Mouse (Mus musculus) heart, embryonic 11.5 days (tissue): ENCODE measurements around the gene Sft2d2. TPM values are rescaled to one million over a fixed set of nuclear protein-coding genes. Genes with fewer than 3 reads are reported as not detected.

Source experiments
- ATAC-seq: fragments of 200-750 bp; cut with Nextera tagmentation; replicated peaks from 2 replicates; pipeline ENCODE4 v1.8.0; 2017; ENCODE audit warnings: moderate library complexity; ENCODE audit not compliant: insufficient number of reproducible peaks, low FRiP score, low TSS enrichment
- H3K27ac ChIP-seq: fragments of 300-500 bp; sonication (generic); 2 replicates; pipeline ENCODE4 v1.5.1; 2014; ENCODE audit warnings: mild to moderate bottlenecking, low read depth, low read length
- H3K27me3 ChIP-seq: fragments of 300-500 bp; sonication (generic); 2 replicates; pipeline ENCODE4 v1.6.1; 2014; ENCODE audit warnings: mild to moderate bottlenecking, low read length, mixed read lengths; ENCODE audit not compliant: control insufficient read depth, insufficient read depth
- H3K36me3 ChIP-seq: fragments of 300-500 bp; sonication (generic); 2 replicates; pipeline ENCODE4 v1.6.1; 2014; ENCODE audit warnings: mild to moderate bottlenecking, low read length, moderate library complexity, mixed read lengths; ENCODE audit not compliant: control insufficient read depth, insufficient read depth
- H3K4me1 ChIP-seq: fragments of 300-500 bp; sonication (generic); 2 replicates; pipeline ENCODE4 v1.6.1; 2014; ENCODE audit warnings: low read length; ENCODE audit not compliant: control insufficient read depth, insufficient read depth
- H3K4me2 ChIP-seq: fragments of 300-500 bp; sonication (generic); 2 replicates; pipeline ENCODE4 v1.6.1; 2014; ENCODE audit warnings: mild to moderate bottlenecking, moderate library complexity
- H3K4me3 ChIP-seq: fragments of 300-500 bp; sonication (generic); 2 replicates; pipeline ENCODE4 v1.5.1; 2014; ENCODE audit warnings: low read depth, low read length
- H3K9ac ChIP-seq: fragments of 300-500 bp; sonication (generic); 2 replicates; pipeline ENCODE4 v1.6.1; 2014; ENCODE audit warnings: mild to moderate bottlenecking, low read depth, low read length, moderate library complexity
- H3K9me3 ChIP-seq: fragments of 300-500 bp; sonication (generic); replicated peaks from 2 replicates; pipeline ENCODE4 v1.6.1; 2016; ENCODE audit warnings: low read length; ENCODE audit not compliant: control insufficient read depth
- WGBS: fragments of 180-500 bp; shearing (Covaris S2); extraction: QIAGEN DNeasy Blood & Tissue Kit; methylation state at CpG from one replicate; pipeline ENCODE4 v1.1.7; 2014; ENCODE audit not compliant: insufficient replicate concordance; 5-methylcytosine and 5-hydroxymethylcytosine counted together
- polyA plus RNA-seq: library from polyadenylated mRNA; unstranded; fragments of >200 nt; fragmentation: Nextera tagmentation; extraction: Ambion mirVana; gene quantifications from 2 replicates; pipeline ENCODE4 v1.2.1, GENCODE M21; 2014

Gene Sft2d2
- polyA plus RNA-seq, 1 experiment from 2014 or later, result 21.9 TPM

- peaks cover 18% of the 10 kb centered on the region; the same call in 1 of the 2 replicates for H3K4me1 ChIP-seq
- 16% methylated on average over 5 of the region's 5 CpGs for WGBS
- H3K27ac ChIP-seq, result peak overlapping the region; percentile 84; the same call in 1 of the 2 replicates
- H3K36me3 ChIP-seq, result no peaks in the 10 kb centered on the region
- peak overlapping the region; percentile 81 for H3K4me3 ChIP-seq
- no peaks in the 10 kb centered on the region for H3K27me3 ChIP-seq
- peak overlapping the region; percentile 86 for H3K9ac ChIP-seq
- ATAC-seq, result no peak
- H3K9me3 ChIP-seq, result no peaks in the 10 kb centered on the region
- H3K4me2 ChIP-seq, result peak overlapping the region; percentile 86
Measured at GRCm38 (mm10) chr1:165194662-165195013, 400 bp upstream of the Sft2d2 start.

GRCm38 (mm10) chr1:165193426-165193825 lies 812 bp downstream of the Sft2d2 start:
- WGBS, result 13% methylated on average over 7 of the region's 7 CpGs
- peak overlapping the region; percentile 86 for H3K9ac ChIP-seq
- H3K4me3 ChIP-seq, result peak overlapping the region; percentile 81
- H3K4me1 ChIP-seq, result peaks cover 21% of the 10 kb centered on the region; the same call in 1 of the 2 replicates
- no peaks in the 10 kb centered on the region for H3K36me3 ChIP-seq
- H3K4me2 ChIP-seq, result peak overlapping the region; percentile 86
- H3K27me3 ChIP-seq, result no peaks in the 10 kb centered on the region
- H3K9me3 ChIP-seq, result no peaks in the 10 kb centered on the region
- no peak for ATAC-seq
- peak overlapping the region; percentile 84 for H3K27ac ChIP-seq

- H3K36me3 ChIP-seq, result no peaks in the 10 kb centered on the region
- H3K9ac ChIP-seq, result peak overlapping the region; percentile 86
- H3K9me3 ChIP-seq, result no peaks in the 10 kb centered on the region
- no peak for ATAC-seq
- 38% methylated on average over 10 of the region's 10 CpGs for WGBS
- H3K27me3 ChIP-seq, result no peaks in the 10 kb centered on the region
- H3K4me1 ChIP-seq, result peaks cover 21% of the 10 kb centered on the region; the same call in 1 of the 2 replicates
- no peak overlapping the region for H3K27ac ChIP-seq
- H3K4me2 ChIP-seq, result peak overlapping the region; percentile 86
- peak overlapping the region; percentile 81 for H3K4me3 ChIP-seq
Measured at GRCm38 (mm10) chr1:165192714-165193264, 1.4 kb downstream of the Sft2d2 start.

- Histone ChIP-seq H3K4me3 (no peak overlapping the region), H3K9ac (no peak overlapping the region), H3K4me2 (peak overlapping the region; percentile 86; the same call in 1 of the 2 replicates), H3K27me3 (no peaks in the 10 kb centered on the region), H3K9me3 (no peaks in the 10 kb centered on the region), H3K27ac (peak overlapping the region; percentile 80), H3K36me3 (no peaks in the 10 kb centered on the region), H3K4me1 (peaks cover 23% of the 10 kb centered on the region)
- WGBS, result 73% methylated on average over 4 of the region's 4 CpGs
- ATAC-seq, result no peak
Measured at GRCm38 (mm10) chr1:165192102-165192501, 2.1 kb downstream of the Sft2d2 start.

- 61% methylated on average over 13 of the region's 13 CpGs for WGBS
- H3K27me3 ChIP-seq, result no peaks in the 10 kb centered on the region
- H3K36me3 ChIP-seq, result 0 out of 2 replicates have a peak, but pooled peaks cover 3% of the 10 kb centered on the region
- no peaks in the 10 kb centered on the region for H3K9me3 ChIP-seq
- peak overlapping the region; percentile 86 for H3K4me2 ChIP-seq
- H3K27ac ChIP-seq, result peak overlapping the region; percentile 80
- H3K9ac ChIP-seq, result no peak overlapping the region
- no peak overlapping the region for H3K4me3 ChIP-seq
- ATAC-seq, result no peak
- peaks cover 26% of the 10 kb centered on the region for H3K4me1 ChIP-seq
Measured at GRCm38 (mm10) chr1:165191611-165192010, 2.6 kb downstream of the Sft2d2 start.

GRCm38 (mm10) chr1:165190571-165191273 lies 3.5 kb downstream of the Sft2d2 start:
- Histone ChIP-seq H3K4me3 (no peak overlapping the region), H3K36me3 (0 out of 2 replicates have a peak, but pooled peaks cover 3% of the 10 kb centered on the region), H3K9me3 (no peaks in the 10 kb centered on the region), H3K9ac (no peak overlapping the region), H3K4me1 (peaks cover 28% of the 10 kb centered on the region), H3K27me3 (no peaks in the 10 kb centered on the region), H3K4me2 (peak overlapping the region; percentile 86; the same call in 1 of the 2 replicates), H3K27ac (no peak overlapping the region; the same call in 1 of the 2 replicates)
- WGBS, result 88% methylated on average over 10 of the region's 10 CpGs
- no peak for ATAC-seq

GRCm38 (mm10) chr1:165190068-165190467 lies 4.2 kb downstream of the Sft2d2 start:
- peaks cover 33% of the 10 kb centered on the region for H3K4me1 ChIP-seq
- 73% methylated on average over 6 of the region's 6 CpGs for WGBS

GRCm38 (mm10) chr1:165188806-165189580 lies 5.2 kb downstream of the Sft2d2 start:
- H3K27me3 ChIP-seq, result no peaks in the 10 kb centered on the region
- H3K4me2 ChIP-seq, result no peak overlapping the region
- H3K9me3 ChIP-seq, result no peaks in the 10 kb centered on the region
- 71% methylated on average over 10 of the region's 10 CpGs for WGBS
- no peak overlapping the region for H3K27ac ChIP-seq
- H3K36me3 ChIP-seq, result 0 out of 2 replicates have a peak, but pooled peaks cover 3% of the 10 kb centered on the region
- no peak overlapping the region for H3K9ac ChIP-seq
- no peak overlapping the region for H3K4me3 ChIP-seq
- H3K4me1 ChIP-seq, result peaks cover 33% of the 10 kb centered on the region
- ATAC-seq, result no peak

More at GRCm38 (mm10) chr1:165190068-165190467, 4.2 kb downstream of the Sft2d2 start:
- Histone ChIP-seq H3K9ac (no peak overlapping the region), H3K27me3 (no peaks in the 10 kb centered on the region), H3K27ac (no peak overlapping the region), H3K4me3 (no peak overlapping the region), H3K4me2 (no peak overlapping the region), H3K36me3 (0 out of 2 replicates have a peak, but pooled peaks cover 3% of the 10 kb centered on the region), H3K9me3 (no peaks in the 10 kb centered on the region)
- ATAC-seq, result no peak
